Mouse (Mus musculus): ENCODE measurements around the gene Stam2. TPM values are rescaled to one million over a fixed set of nuclear protein-coding genes. Genes with fewer than 3 reads are reported as not detected.

The Stam2 gene
- polyA plus RNA-seq, 1 experiment: 9.9 TPM

DNA sequence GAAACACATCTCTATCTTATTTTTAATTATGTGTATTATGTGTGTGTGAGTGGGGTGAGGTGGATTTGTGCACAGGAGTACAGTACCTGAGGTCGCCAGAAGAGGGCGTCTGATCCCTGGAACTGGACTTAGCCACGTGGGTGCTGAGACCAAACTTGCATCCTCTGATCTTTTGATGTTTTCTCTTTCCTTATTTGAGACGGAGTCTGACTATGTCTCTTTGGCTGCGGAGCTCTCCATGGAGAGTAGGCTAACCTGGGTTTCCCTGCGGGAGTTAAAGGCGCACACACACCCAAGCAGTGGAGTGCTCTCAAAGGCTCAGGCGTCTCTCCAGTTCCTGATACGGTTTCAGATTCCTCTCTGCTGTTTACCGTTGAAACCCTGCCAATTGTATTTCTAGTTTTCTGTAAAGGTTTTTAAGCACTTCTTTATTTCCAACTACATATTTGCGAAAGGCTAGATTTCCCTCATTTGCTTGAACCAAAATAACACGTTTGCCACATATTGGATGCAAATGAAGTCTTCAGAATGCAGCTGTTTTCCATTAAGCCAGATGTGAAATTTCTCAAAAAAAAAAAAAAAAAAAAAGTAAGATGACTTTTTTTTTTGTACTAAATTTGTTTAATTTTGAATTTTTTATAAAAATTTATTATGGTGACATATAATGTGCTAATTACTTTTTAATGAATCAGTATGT is 21.1 kb upstream of the Stam2 start:
- Histone ChIP-seq H3K4me3 (replicated peaks; ENCODE audit: extremely low read depth, low read depth, low read length) (no peak overlapping the region), H3K4me1 (ENCODE audit: control insufficient read depth, insufficient read depth, low read length) (no peaks in the 10 kb centered on the region)
- WGBS: 8% methylated on average over 12 of the region's 12 CpGs
- peak; percentile 73 for DNase-seq
- no peak for TF ChIP-seq POLR2A (IDR thresholded peaks at IDR 0.05; ENCODE audit: borderline replicate concordance, extremely low read depth, low read depth, low read length)
- peak; percentile 95 for TF ChIP-seq CTCF (IDR thresholded peaks at IDR 0.05; ENCODE audit: insufficient read depth, low read length)

DNA sequence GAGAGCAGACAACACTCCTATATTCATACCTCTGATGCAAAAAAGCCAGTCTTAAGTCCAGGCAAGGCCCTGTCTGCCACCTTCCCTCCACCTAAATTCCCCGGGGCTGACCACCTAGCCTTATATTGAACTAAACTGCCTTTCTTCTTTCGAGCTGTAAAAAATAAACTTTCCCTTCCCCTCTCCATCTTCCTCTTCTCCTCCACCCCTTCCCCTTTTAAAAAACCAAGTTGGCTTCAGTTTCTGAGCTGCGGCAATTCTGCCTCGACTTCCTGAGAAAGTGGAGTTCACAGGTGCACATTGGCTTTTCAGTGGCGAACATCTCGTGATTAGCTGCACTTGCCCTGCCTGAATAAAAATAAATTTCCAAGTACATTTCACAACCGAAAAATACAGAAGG is 20.4 kb upstream of the Stam2 start:
- Histone ChIP-seq H3K4me3 (replicated peaks; ENCODE audit: extremely low read depth, low read depth, low read length) (no peak overlapping the region), H3K4me1 (ENCODE audit: control insufficient read depth, insufficient read depth, low read length) (no peaks in the 10 kb centered on the region)
- TF ChIP-seq POLR2A (IDR thresholded peaks at IDR 0.05; ENCODE audit: borderline replicate concordance, extremely low read depth, low read depth, low read length) (no peak), CTCF (IDR thresholded peaks at IDR 0.05; ENCODE audit: insufficient read depth, low read length) (no peak)
- WGBS: 50% methylated on average over 7 of the region's 7 CpGs
- no peak for DNase-seq

DNA sequence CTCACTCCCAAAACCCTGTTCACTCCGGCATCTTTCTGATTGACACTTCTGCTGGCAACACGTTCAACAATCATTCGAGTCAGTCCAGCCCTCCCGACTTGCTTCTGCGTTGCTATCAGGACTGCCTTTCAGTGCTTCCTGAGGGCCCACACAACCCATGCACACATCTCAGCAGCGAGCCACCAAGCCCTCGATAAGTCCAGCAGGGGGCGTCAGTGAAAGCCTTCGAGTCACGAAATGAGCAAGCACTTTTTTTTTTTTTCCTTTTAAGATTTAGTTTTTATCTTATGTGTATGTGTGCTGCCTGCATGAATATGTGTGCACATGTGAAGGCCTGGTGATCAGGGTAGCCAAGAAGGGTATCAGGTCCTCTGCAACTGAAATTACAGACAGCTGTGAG is 16.5 kb upstream of the Stam2 start:
- H3K4me3 ChIP-seq (replicated peaks; ENCODE audit: extremely low read depth, low read depth, low read length): no peak overlapping the region
- WGBS: 18% methylated on average over 10 of the region's 10 CpGs
- no peaks in the 10 kb centered on the region for H3K4me1 ChIP-seq (ENCODE audit: control insufficient read depth, insufficient read depth, low read length)
- peak; percentile 61 for TF ChIP-seq CTCF (IDR thresholded peaks at IDR 0.05; ENCODE audit: insufficient read depth, low read length)
- no peak for TF ChIP-seq POLR2A (IDR thresholded peaks at IDR 0.05; ENCODE audit: borderline replicate concordance, extremely low read depth, low read depth, low read length)
- peak; percentile 32 for DNase-seq

DNA sequence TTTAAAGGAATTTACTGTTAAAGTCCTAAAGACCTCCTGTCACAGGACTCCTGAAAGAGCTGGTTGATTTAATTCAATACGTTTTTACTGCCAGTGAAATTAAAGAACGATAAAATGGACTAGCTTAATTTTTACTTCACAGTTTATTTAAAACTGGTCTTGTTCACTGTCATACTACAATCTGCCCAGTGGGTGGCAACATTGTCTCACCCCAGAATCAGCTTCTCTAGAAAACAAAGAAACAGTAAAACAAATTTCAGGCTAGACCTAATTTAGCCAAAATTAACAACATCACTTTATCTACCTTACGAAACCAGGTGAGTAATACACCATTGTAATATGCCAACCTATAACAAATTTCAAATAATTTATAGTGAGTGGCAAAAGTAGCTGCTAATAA is 14.6 kb upstream of the Stam2 start:
- no peak for TF ChIP-seq POLR2A (IDR thresholded peaks at IDR 0.05; ENCODE audit: borderline replicate concordance, extremely low read depth, low read depth, low read length)
- TF ChIP-seq CTCF (IDR thresholded peaks at IDR 0.05; ENCODE audit: insufficient read depth, low read length): peak; percentile 27; the same call in 1 of the 2 replicates
- H3K4me3 ChIP-seq (replicated peaks; ENCODE audit: extremely low read depth, low read depth, low read length): no peak overlapping the region
- DNase-seq: no peak
- 14% methylated on average over 3 of the region's 3 CpGs for WGBS
- H3K4me1 ChIP-seq (ENCODE audit: control insufficient read depth, insufficient read depth, low read length): no peaks in the 10 kb centered on the region

DNA sequence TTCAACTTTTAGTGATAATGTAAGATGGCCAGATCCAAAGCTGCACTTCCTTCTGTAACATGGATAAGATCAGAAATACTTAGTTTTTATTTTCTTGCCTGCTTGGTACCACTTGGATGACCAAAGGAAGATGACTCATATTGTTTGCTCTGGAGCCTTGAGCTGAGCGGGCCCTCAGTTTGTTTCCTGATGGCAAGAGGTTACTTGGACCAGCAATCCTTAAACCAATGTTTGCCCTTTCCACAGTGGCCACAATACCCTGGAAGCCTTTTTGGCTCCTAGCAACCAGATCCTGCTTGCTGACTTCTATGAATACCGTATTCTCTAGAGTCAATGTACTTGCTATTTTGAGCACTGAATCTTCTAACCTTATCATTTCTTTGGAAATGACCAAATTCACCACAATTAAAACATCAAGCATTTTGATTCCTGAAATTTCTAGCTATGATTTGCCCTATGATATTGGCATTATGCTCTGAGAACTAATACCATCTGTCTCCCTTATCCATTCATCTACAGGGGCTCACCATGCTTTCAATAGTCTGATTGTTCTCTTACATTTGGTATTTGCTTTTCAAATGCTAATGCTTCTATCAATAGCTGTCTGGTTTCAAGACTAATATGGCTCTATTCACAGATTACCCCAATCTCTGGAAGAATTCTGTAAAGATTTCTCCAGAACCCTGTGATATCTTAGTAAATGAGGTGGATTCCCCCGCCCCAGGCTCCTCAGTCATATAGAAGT is 11.7 kb upstream of the Stam2 start:
- no peak for DNase-seq
- no peak overlapping the region for H3K4me3 ChIP-seq (replicated peaks; ENCODE audit: extremely low read depth, low read depth, low read length)
- no peak for TF ChIP-seq POLR2A (IDR thresholded peaks at IDR 0.05; ENCODE audit: borderline replicate concordance, extremely low read depth, low read depth, low read length)
- TF ChIP-seq CTCF (IDR thresholded peaks at IDR 0.05; ENCODE audit: insufficient read depth, low read length): no peak
- no peaks in the 10 kb centered on the region for H3K4me1 ChIP-seq (ENCODE audit: control insufficient read depth, insufficient read depth, low read length)
- WGBS: 57% methylated on average over 3 of the region's 3 CpGs

DNA sequence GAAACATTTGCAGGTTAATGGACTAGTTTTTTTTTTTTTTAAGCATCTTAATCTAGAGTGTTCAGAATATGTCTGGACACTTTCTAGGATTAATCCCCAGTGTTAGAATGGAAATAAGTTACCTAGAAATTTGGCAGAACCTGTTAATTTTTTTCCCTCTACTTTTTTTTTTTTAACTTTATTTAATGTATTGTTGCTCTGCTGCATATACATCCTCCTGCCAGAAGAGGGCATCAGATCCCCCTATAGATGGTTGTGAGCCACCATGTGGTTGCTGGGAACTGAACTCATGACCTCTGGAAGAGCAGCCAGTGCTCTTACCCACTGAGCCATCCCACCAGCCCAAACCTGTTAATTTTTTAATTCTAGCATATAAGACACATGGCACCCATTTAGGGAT is 2.0 kb upstream of the Stam2 start:
- Histone ChIP-seq H3K4me3 (replicated peaks; ENCODE audit: extremely low read depth, low read depth, low read length) (no peak overlapping the region), H3K4me1 (ENCODE audit: control insufficient read depth, insufficient read depth, low read length) (0 out of 2 replicates have a peak, but pooled peaks cover 3% of the 10 kb centered on the region)
- TF ChIP-seq POLR2A (IDR thresholded peaks at IDR 0.05; ENCODE audit: borderline replicate concordance, extremely low read depth, low read depth, low read length) (no peak), CTCF (IDR thresholded peaks at IDR 0.05; ENCODE audit: insufficient read depth, low read length) (no peak)
- no peak for DNase-seq

DNA sequence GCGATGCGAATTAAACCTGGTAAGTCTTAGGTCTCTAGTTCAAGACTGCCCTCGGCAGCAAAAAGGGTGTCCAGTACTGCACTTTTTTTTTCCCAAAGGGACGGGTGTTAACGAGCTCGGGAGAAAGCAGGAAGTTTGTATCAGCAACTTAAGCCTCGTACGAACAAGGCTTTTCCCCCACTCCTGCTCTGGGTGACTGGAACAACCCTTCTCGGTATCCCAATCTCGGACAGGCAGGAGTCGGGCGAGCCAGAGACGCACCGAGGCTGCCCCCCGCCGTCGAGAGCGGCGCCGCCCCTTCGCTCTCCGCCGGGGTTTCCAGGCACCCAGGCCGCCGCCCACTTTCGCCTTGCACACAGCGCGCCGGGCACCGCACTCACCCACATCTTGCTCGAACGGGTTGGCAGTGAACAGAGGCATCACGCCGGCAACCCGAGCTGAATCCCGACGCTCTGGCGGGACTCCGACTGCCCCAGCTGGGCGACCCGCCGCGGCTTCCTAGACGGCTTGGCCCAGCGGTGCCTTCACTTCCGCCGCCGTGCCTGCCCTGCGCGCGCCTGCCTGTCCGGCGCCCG is 313 bp downstream of the Stam2 start:
- Histone ChIP-seq H3K4me3 (replicated peaks; ENCODE audit: extremely low read depth, low read depth, low read length) (peak overlapping the region; percentile 80), H3K4me1 (ENCODE audit: control insufficient read depth, insufficient read depth, low read length) (0 out of 2 replicates have a peak, but pooled peaks cover 3% of the 10 kb centered on the region)
- WGBS: under 1% methylated on average over 54 of the region's 54 CpGs
- no peak for DNase-seq
- no peak for TF ChIP-seq CTCF (IDR thresholded peaks at IDR 0.05; ENCODE audit: insufficient read depth, low read length)
- TF ChIP-seq POLR2A (IDR thresholded peaks at IDR 0.05; ENCODE audit: borderline replicate concordance, extremely low read depth, low read depth, low read length): peak; percentile 72; the same call in 1 of the 2 replicates

DNA sequence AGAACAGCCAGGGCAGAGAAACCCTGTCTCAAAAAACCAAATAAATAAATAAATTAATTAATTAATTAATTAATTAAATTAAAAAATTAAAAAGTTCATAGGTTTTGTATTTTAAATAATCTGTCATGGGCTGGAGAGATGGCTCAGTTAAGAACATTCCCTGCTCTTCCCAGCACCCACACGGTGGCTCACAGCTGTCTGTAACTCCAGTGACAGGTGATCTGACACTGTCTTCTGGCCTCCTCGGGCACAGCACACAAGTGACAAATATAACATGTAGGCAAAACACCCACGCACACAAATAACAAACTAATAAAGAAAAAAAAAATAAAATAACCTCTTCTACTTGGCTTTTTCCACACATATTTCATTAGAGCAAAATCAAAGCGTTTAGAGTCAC is 1.5 kb downstream of the Stam2 start:
- H3K4me1 ChIP-seq (ENCODE audit: control insufficient read depth, insufficient read depth, low read length): 0 out of 2 replicates have a peak, but pooled peaks cover 3% of the 10 kb centered on the region
- no peak overlapping the region for H3K4me3 ChIP-seq (replicated peaks; ENCODE audit: extremely low read depth, low read depth, low read length)
- TF ChIP-seq CTCF (IDR thresholded peaks at IDR 0.05; ENCODE audit: insufficient read depth, low read length) (no peak), POLR2A (IDR thresholded peaks at IDR 0.05; ENCODE audit: borderline replicate concordance, extremely low read depth, low read depth, low read length) (no peak)
- 58% methylated on average over 4 of the region's 4 CpGs for WGBS
- no peak for DNase-seq

DNA sequence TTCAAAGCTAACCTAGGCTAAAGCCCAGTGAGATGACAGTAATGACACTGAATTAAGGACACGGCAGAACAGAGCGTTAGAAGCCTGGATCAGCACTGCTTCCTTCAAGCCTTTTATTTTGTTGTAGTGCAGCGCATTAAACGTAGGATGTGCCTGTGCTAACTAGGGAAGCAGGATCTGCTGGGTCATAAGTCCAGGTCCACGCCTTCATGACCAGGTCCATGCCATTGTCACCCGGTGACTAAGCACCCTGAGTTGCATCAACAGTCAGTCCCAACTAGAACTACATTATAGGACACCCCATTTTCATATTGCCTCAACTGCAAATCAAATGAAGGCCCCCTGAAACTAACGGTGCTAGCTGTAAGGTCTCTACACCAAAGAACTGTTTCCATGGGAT is 7.6 kb downstream of the Stam2 start:
- Histone ChIP-seq H3K4me1 (ENCODE audit: control insufficient read depth, insufficient read depth, low read length) (peaks cover 3% of the 10 kb centered on the region; the same call in 1 of the 2 replicates), H3K4me3 (replicated peaks; ENCODE audit: extremely low read depth, low read depth, low read length) (no peak overlapping the region)
- no peak for TF ChIP-seq CTCF (IDR thresholded peaks at IDR 0.05; ENCODE audit: insufficient read depth, low read length)
- no peak for TF ChIP-seq POLR2A (IDR thresholded peaks at IDR 0.05; ENCODE audit: borderline replicate concordance, extremely low read depth, low read depth, low read length)
- 97% methylated on average over 7 of the region's 7 CpGs for WGBS
- no peak for DNase-seq

All from lung, adult 2 months (tissue).